Mouse (Mus musculus) intestine, embryonic 14.5 days (tissue): ENCODE results near the gene Osbpl2. TPM values are rescaled to one million over a fixed set of nuclear protein-coding genes. Genes with fewer than 3 reads are reported as not detected.

ENCODE experiments used
- ATAC-seq: fragments of 200-750 bp; cut with Nextera tagmentation; replicated peaks from 2 replicates; pipeline ENCODE4 v1.8.0; 2017; ENCODE audit warnings: low read depth, moderate number of reproducible peaks, moderate TSS enrichment, moderate library complexity; ENCODE audit not compliant: low FRiP score, low TSS enrichment
- DNase-seq: peaks from one replicate; pipeline ENCODE4 v3.0.0-alpha.2; 2018; ENCODE audit warnings: low spot score
- H3K27ac ChIP-seq: fragments of 300-500 bp; sonication (generic); 2 replicates; pipeline ENCODE4 v1.5.1; 2014; ENCODE audit warnings: low read depth, mild to moderate bottlenecking, control low read depth
- H3K27me3 ChIP-seq: fragments of 300-500 bp; sonication (generic); replicated peaks from 2 replicates; pipeline ENCODE4 v1.6.1; 2014; ENCODE audit warnings: low read length, control low read depth; ENCODE audit not compliant: control insufficient read depth, insufficient read depth
- H3K36me3 ChIP-seq: fragments of 300-500 bp; sonication (generic); 2 replicates; pipeline ENCODE4 v1.6.1; 2014; ENCODE audit warnings: low read length, control low read depth; ENCODE audit not compliant: control insufficient read depth, insufficient read depth
- H3K4me1 ChIP-seq: fragments of 300-500 bp; sonication (generic); replicated peaks from 2 replicates; pipeline ENCODE4 v1.6.1; 2014; ENCODE audit warnings: low read length, control low read depth, mixed read lengths; ENCODE audit not compliant: control insufficient read depth, insufficient read depth
- H3K4me2 ChIP-seq: fragments of 300-500 bp; sonication (generic); 2 replicates; pipeline ENCODE4 v1.6.1; 2014; ENCODE audit warnings: low read length
- H3K4me3 ChIP-seq: fragments of 300-500 bp; sonication (generic); 2 replicates; pipeline ENCODE4 v1.5.1; 2014; ENCODE audit warnings: low read depth, low read length, control low read depth, mixed read lengths
- H3K9ac ChIP-seq: fragments of 300-500 bp; sonication (generic); 2 replicates; pipeline ENCODE4 v1.6.1; 2014; ENCODE audit warnings: mild to moderate bottlenecking, low read length
- H3K9me3 ChIP-seq: fragments of 300-500 bp; sonication (generic); 2 replicates; pipeline ENCODE4 v1.6.1; 2016; ENCODE audit warnings: low read length, control low read depth; ENCODE audit not compliant: control insufficient read depth
- WGBS: fragments of 180-500 bp; shearing (Covaris S2); extraction: QIAGEN DNeasy Blood & Tissue Kit; methylation state at CpG from one replicate; pipeline ENCODE4 v1.1.7; 2014; 5-methylcytosine and 5-hydroxymethylcytosine counted together
- polyA plus RNA-seq: library from polyadenylated mRNA; unstranded; fragments of >200 nt; fragmentation: Nextera tagmentation; extraction: Ambion mirVana; gene quantifications from 2 replicates; pipeline ENCODE4 v1.2.1, GENCODE M21; 2014

The Osbpl2 gene
- polyA plus RNA-seq, 1 experiment from 2014 or later = 31.2 TPM

DNA sequence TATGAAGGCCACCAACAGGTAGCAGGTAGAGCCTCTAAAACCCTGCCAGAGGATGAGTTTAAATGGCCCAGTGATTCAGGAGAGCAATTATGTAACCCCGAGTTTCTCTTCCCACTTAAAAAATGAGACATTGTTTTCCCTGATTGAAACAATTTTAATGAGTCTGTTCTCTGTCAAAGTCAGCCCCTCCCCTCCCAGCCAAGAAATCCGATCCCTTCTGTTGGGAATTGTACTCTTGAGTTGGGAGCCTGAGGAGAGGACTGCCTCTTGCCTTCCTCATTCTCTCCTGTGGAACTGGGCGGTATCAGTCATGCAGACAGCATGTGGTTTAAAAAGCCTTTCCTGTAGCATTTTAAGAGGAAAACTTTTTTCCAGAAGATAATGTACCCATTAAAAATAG lies 34.5 kb upstream of the Osbpl2 start:
- no peak for DNase-seq
- Histone ChIP-seq H3K4me2 (no peak overlapping the region), H3K9ac (no peak overlapping the region), H3K27me3 (no peaks in the 10 kb centered on the region), H3K4me3 (no peak overlapping the region), H3K4me1 (no peaks in the 10 kb centered on the region), H3K36me3 (peaks cover 14% of the 10 kb centered on the region), H3K9me3 (no peaks in the 10 kb centered on the region), H3K27ac (no peak overlapping the region)
- 15% methylated on average over 3 of the region's 3 CpGs for WGBS
- no peak for ATAC-seq

- WGBS = 70% methylated on average over 16 of the region's 16 CpGs
- Histone ChIP-seq H3K4me3 (no peak overlapping the region), H3K4me1 (no peaks in the 10 kb centered on the region), H3K9ac (no peak overlapping the region), H3K27ac (no peak overlapping the region), H3K27me3 (no peaks in the 10 kb centered on the region), H3K4me2 (no peak overlapping the region), H3K36me3 (peaks cover 14% of the 10 kb centered on the region), H3K9me3 (no peaks in the 10 kb centered on the region)
- ATAC-seq (no peak), DNase-seq (no peak)
Observed at GRCm38 (mm10) chr2:180085926-180086636, 33.0 kb upstream of the Osbpl2 start.

- 89% methylated on average over 5 of the region's 5 CpGs for WGBS
- Histone ChIP-seq H3K4me2 (no peak overlapping the region), H3K4me1 (no peaks in the 10 kb centered on the region), H3K9me3 (no peaks in the 10 kb centered on the region), H3K9ac (no peak overlapping the region), H3K36me3 (peaks cover 14% of the 10 kb centered on the region), H3K4me3 (no peak overlapping the region), H3K27me3 (no peaks in the 10 kb centered on the region), H3K27ac (no peak overlapping the region)
- DNase-seq = no peak
- no peak for ATAC-seq
Observed at GRCm38 (mm10) chr2:180086637-180087027, 32.5 kb upstream of the Osbpl2 start.

DNA sequence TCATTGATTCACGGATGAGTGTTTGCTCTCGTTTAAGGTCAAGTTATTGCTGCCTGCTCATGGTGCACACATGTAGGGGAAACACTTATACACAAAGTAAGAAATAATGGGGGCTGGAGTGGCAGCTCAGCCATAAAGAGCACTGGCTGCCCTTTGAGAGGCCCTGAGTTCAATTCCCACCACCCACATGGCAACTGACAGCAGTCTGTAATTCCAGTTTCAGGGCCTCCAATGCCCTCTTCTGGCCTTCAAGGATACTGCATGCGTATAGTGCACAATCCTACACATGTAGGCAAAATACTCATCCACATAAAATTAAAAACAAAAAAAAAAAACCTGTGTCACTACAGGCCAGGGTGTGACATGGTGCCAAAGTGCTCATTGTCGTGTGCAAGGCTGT lies 31.6 kb upstream of the Osbpl2 start:
- no peak for ATAC-seq
- Histone ChIP-seq H3K9ac (no peak overlapping the region), H3K9me3 (no peaks in the 10 kb centered on the region), H3K36me3 (peaks cover 14% of the 10 kb centered on the region), H3K27me3 (no peaks in the 10 kb centered on the region), H3K27ac (no peak overlapping the region), H3K4me2 (no peak overlapping the region), H3K4me3 (no peak overlapping the region), H3K4me1 (no peaks in the 10 kb centered on the region)
- no peak for DNase-seq
- 93% methylated on average over 4 of the region's 4 CpGs for WGBS

DNA sequence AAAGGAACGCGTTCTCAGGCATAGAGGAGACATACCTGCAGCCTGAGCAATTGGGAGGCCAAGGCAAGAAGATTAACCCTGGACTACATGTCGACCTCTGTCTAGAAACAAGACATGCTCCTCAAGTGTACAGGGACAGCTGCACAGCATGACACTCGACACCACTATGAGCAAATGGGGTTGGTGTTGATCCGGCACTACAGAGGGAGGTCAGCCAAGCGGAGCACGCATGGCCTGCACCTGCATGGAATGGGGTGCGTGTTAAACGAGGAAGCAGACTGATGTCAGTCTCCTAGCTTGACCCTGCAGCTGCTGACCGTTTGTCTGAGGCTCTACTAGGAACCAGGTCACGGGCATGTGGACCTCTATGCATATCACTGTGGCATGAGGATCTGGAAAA lies 28.8 kb upstream of the Osbpl2 start:
- H3K27ac ChIP-seq = no peak overlapping the region
- H3K9me3 ChIP-seq = no peaks in the 10 kb centered on the region
- no peak for DNase-seq
- H3K4me1 ChIP-seq = no peaks in the 10 kb centered on the region
- ATAC-seq = no peak
- no peaks in the 10 kb centered on the region for H3K36me3 ChIP-seq
- no peaks in the 10 kb centered on the region for H3K27me3 ChIP-seq
- 67% methylated on average over 11 of the region's 11 CpGs for WGBS
- H3K4me2 ChIP-seq = no peak overlapping the region
- no peak overlapping the region for H3K4me3 ChIP-seq
- H3K9ac ChIP-seq = no peak overlapping the region

GRCm38 (mm10) chr2:180095711-180096110 lies 23.4 kb upstream of the Osbpl2 start:
- peaks cover 39% of the 10 kb centered on the region for H3K27me3 ChIP-seq
- DNase-seq (no peak), ATAC-seq (no peak)
- H3K4me2 ChIP-seq = no peak overlapping the region
- H3K4me1 ChIP-seq = no peaks in the 10 kb centered on the region
- H3K36me3 ChIP-seq = no peaks in the 10 kb centered on the region
- WGBS = 43% methylated on average over 5 of the region's 5 CpGs
- H3K9me3 ChIP-seq = no peaks in the 10 kb centered on the region
- no peak overlapping the region for H3K4me3 ChIP-seq
- no peak overlapping the region for H3K27ac ChIP-seq
- H3K9ac ChIP-seq = no peak overlapping the region

DNA sequence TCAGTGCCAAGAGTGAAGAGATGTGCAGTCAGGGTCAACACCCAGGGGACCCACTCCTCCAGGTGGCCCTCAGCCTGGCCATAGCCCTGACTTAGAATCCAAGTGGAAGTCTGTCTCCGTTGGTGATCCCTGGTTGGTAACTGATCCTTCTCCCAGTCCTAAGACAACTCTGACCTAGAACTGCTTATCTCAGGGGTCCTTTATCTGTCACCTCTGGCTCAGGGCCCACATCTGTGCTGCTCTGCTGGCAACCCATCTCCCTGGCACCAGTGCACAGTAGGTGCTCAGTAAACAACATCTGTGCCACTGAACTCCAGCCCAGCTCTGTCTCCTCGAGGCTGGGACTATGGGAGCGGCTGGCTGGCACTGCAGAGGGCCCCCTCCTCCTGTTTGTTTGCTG lies 21.5 kb upstream of the Osbpl2 start:
- Histone ChIP-seq H3K27ac (no peak overlapping the region), H3K9ac (no peak overlapping the region), H3K4me1 (no peaks in the 10 kb centered on the region), H3K4me3 (no peak overlapping the region), H3K9me3 (no peaks in the 10 kb centered on the region), H3K27me3 (peaks cover 57% of the 10 kb centered on the region), H3K36me3 (no peaks in the 10 kb centered on the region), H3K4me2 (no peak overlapping the region)
- DNase-seq (no peak), ATAC-seq (no peak)
- 48% methylated on average over 3 of the region's 3 CpGs for WGBS

- H3K27me3 ChIP-seq = peaks cover 63% of the 10 kb centered on the region
- H3K4me2 ChIP-seq = no peak overlapping the region
- H3K9ac ChIP-seq = no peak overlapping the region
- ATAC-seq = no peak
- peaks cover 2% of the 10 kb centered on the region for H3K4me1 ChIP-seq
- no peak overlapping the region for H3K4me3 ChIP-seq
- H3K36me3 ChIP-seq = no peaks in the 10 kb centered on the region
- H3K27ac ChIP-seq = no peak overlapping the region
- 37% methylated on average over 5 of the region's 5 CpGs for WGBS
- no peak for DNase-seq
- H3K9me3 ChIP-seq = no peaks in the 10 kb centered on the region
Observed at GRCm38 (mm10) chr2:180098167-180098566, 20.9 kb upstream of the Osbpl2 start.

- H3K9me3 ChIP-seq = no peaks in the 10 kb centered on the region
- H3K4me2 ChIP-seq = no peak overlapping the region
- WGBS = 5% methylated on average over 15 of the region's 15 CpGs
- ATAC-seq = no peak
- H3K36me3 ChIP-seq = no peaks in the 10 kb centered on the region
- H3K27me3 ChIP-seq = peaks cover 75% of the 10 kb centered on the region
- no peak overlapping the region for H3K9ac ChIP-seq
- no peak overlapping the region for H3K4me3 ChIP-seq
- DNase-seq = no peak
- H3K27ac ChIP-seq = no peak overlapping the region
- peaks cover 9% of the 10 kb centered on the region for H3K4me1 ChIP-seq
Observed at GRCm38 (mm10) chr2:180099529-180099928, 19.6 kb upstream of the Osbpl2 start.
